Mouse (Mus musculus) brain, embryonic 14.5 days (tissue): ENCODE measurements at regions not wholly inside any gene's neighbourhood (a gene's known extent, or its start where the extent isn't known, plus 50 kb on each side); places are given as distances from the start of the nearest gene placed in this dataset.

Experiments used
- CTCF ChIP-seq: fragments of 200-500 bp; IDR thresholded peaks from 2 replicates; pipeline ENCODE4 v1.5.1; 2012; ENCODE audit warnings: inconsistent platforms, mild to moderate bottlenecking, moderate library complexity, borderline replicate concordance; ENCODE audit not compliant: insufficient read depth, insufficient read length; ENCODE audit errors: extremely low read depth
- POLR2A ChIP-seq: fragments of 200-500 bp; IDR thresholded peaks from 2 replicates; pipeline ENCODE4 v1.6.1; 2012; ENCODE audit warnings: mild to moderate bottlenecking, inconsistent platforms, borderline replicate concordance; ENCODE audit not compliant: poor library complexity, insufficient read depth, insufficient read length, severe bottlenecking; ENCODE audit errors: extremely low read depth

- TF ChIP-seq POLR2A (no peak), CTCF (no peak)
Observed at GRCm38 (mm10) chr8:90503306-90503705, 155.2 kb upstream of the Tox3 start.
